Mouse (Mus musculus): ENCODE measurements around the gene Pole. TPM values are rescaled to one million over a fixed set of nuclear protein-coding genes. Genes with fewer than 3 reads are reported as not detected.

Gene Pole
- polyA plus RNA-seq, 1 experiment, result 5.7 TPM

- no peaks in the 10 kb centered on the region for H3K27me3 ChIP-seq (ENCODE audit: control insufficient read depth, insufficient read depth, low read length)
- no peaks in the 10 kb centered on the region; the same call in 1 of the 2 replicates for H3K36me3 ChIP-seq (ENCODE audit: control insufficient read depth, insufficient read depth, low read length)
- H3K4me1 ChIP-seq (ENCODE audit: control insufficient read depth, insufficient read depth, insufficient read length, low read length), result no peaks in the 10 kb centered on the region; the same call in 1 of the 2 replicates
- H3K4me3 ChIP-seq (ENCODE audit: low read depth, low read length), result no peak overlapping the region
- 32% methylated on average over 2 of the region's 2 CpGs for WGBS
- no peak for TF ChIP-seq CTCF (IDR thresholded peaks at IDR 0.05; ENCODE audit: extremely low read depth, insufficient read length, insufficient replicate concordance, low read depth, low read length)
- TF ChIP-seq POLR2A (IDR thresholded peaks at IDR 0.05; ENCODE audit: low read depth, low read length), result no peak
- H3K27ac ChIP-seq (ENCODE audit: insufficient read depth, low read depth, low read length), result no peak overlapping the region
These were observed 974 bp downstream of the Pole start for GRCm38 (mm10) chr5:110287084-110287475.

GRCm38 (mm10) chr5:110291649-110292048 lies 5.5 kb downstream of the Pole start:
- TF ChIP-seq POLR2A (IDR thresholded peaks at IDR 0.05; ENCODE audit: low read depth, low read length) (no peak), CTCF (IDR thresholded peaks at IDR 0.05; ENCODE audit: extremely low read depth, insufficient read length, insufficient replicate concordance, low read depth, low read length) (no peak)
- Histone ChIP-seq H3K4me1 (ENCODE audit: control insufficient read depth, insufficient read depth, insufficient read length, low read length) (no peaks in the 10 kb centered on the region), H3K4me3 (ENCODE audit: low read depth, low read length) (no peak overlapping the region), H3K27me3 (ENCODE audit: control insufficient read depth, insufficient read depth, low read length) (no peaks in the 10 kb centered on the region), H3K36me3 (ENCODE audit: control insufficient read depth, insufficient read depth, low read length) (peaks cover 2% of the 10 kb centered on the region; the same call in 1 of the 2 replicates), H3K27ac (ENCODE audit: insufficient read depth, low read depth, low read length) (no peak overlapping the region)
- WGBS, result 100% methylated on average over 1 of the region's 1 CpGs

GRCm38 (mm10) chr5:110296637-110297036 lies 10.5 kb downstream of the Pole start:
- peaks cover 2% of the 10 kb centered on the region; the same call in 1 of the 2 replicates for H3K36me3 ChIP-seq (ENCODE audit: control insufficient read depth, insufficient read depth, low read length)
- 91% methylated on average over 1 of the region's 1 CpGs for WGBS
- no peak overlapping the region for H3K27ac ChIP-seq (ENCODE audit: insufficient read depth, low read depth, low read length)
- TF ChIP-seq POLR2A (IDR thresholded peaks at IDR 0.05; ENCODE audit: low read depth, low read length) (no peak), CTCF (IDR thresholded peaks at IDR 0.05; ENCODE audit: extremely low read depth, insufficient read length, insufficient replicate concordance, low read depth, low read length) (no peak)
- no peaks in the 10 kb centered on the region for H3K27me3 ChIP-seq (ENCODE audit: control insufficient read depth, insufficient read depth, low read length)
- H3K4me1 ChIP-seq (ENCODE audit: control insufficient read depth, insufficient read depth, insufficient read length, low read length), result no peaks in the 10 kb centered on the region
- no peak overlapping the region for H3K4me3 ChIP-seq (ENCODE audit: low read depth, low read length)

- Histone ChIP-seq H3K36me3 (ENCODE audit: control insufficient read depth, insufficient read depth, low read length) (peaks cover 6% of the 10 kb centered on the region), H3K4me3 (ENCODE audit: low read depth, low read length) (no peak overlapping the region), H3K4me1 (ENCODE audit: control insufficient read depth, insufficient read depth, insufficient read length, low read length) (no peaks in the 10 kb centered on the region), H3K27me3 (ENCODE audit: control insufficient read depth, insufficient read depth, low read length) (no peaks in the 10 kb centered on the region), H3K27ac (ENCODE audit: insufficient read depth, low read depth, low read length) (no peak overlapping the region)
- 86% methylated on average over 2 of the region's 2 CpGs for WGBS
- TF ChIP-seq CTCF (IDR thresholded peaks at IDR 0.05; ENCODE audit: extremely low read depth, insufficient read length, insufficient replicate concordance, low read depth, low read length) (no peak), POLR2A (IDR thresholded peaks at IDR 0.05; ENCODE audit: low read depth, low read length) (no peak)
These were observed 14.5 kb downstream of the Pole start for GRCm38 (mm10) chr5:110300591-110300990.

- Histone ChIP-seq H3K36me3 (ENCODE audit: control insufficient read depth, insufficient read depth, low read length) (peaks cover 10% of the 10 kb centered on the region; the same call in 1 of the 2 replicates), H3K4me3 (ENCODE audit: low read depth, low read length) (no peak overlapping the region), H3K4me1 (ENCODE audit: control insufficient read depth, insufficient read depth, insufficient read length, low read length) (no peaks in the 10 kb centered on the region), H3K27me3 (ENCODE audit: control insufficient read depth, insufficient read depth, low read length) (no peaks in the 10 kb centered on the region), H3K27ac (ENCODE audit: insufficient read depth, low read depth, low read length) (no peak overlapping the region)
- 90% methylated on average over 7 of the region's 7 CpGs for WGBS
- TF ChIP-seq CTCF (IDR thresholded peaks at IDR 0.05; ENCODE audit: extremely low read depth, insufficient read length, insufficient replicate concordance, low read depth, low read length) (no peak), POLR2A (IDR thresholded peaks at IDR 0.05; ENCODE audit: low read depth, low read length) (no peak)
These were observed 22.8 kb downstream of the Pole start for GRCm38 (mm10) chr5:110308861-110309260.

GRCm38 (mm10) chr5:110313127-110313526 lies 27.0 kb downstream of the Pole start:
- H3K4me1 ChIP-seq (ENCODE audit: control insufficient read depth, insufficient read depth, insufficient read length, low read length), result no peaks in the 10 kb centered on the region
- no peak for TF ChIP-seq CTCF (IDR thresholded peaks at IDR 0.05; ENCODE audit: extremely low read depth, insufficient read length, insufficient replicate concordance, low read depth, low read length)
- no peak for TF ChIP-seq POLR2A (IDR thresholded peaks at IDR 0.05; ENCODE audit: low read depth, low read length)
- H3K4me3 ChIP-seq (ENCODE audit: low read depth, low read length), result no peak overlapping the region
- peaks cover 2% of the 10 kb centered on the region for H3K36me3 ChIP-seq (ENCODE audit: control insufficient read depth, insufficient read depth, low read length)
- no peak overlapping the region for H3K27ac ChIP-seq (ENCODE audit: insufficient read depth, low read depth, low read length)
- no peaks in the 10 kb centered on the region for H3K27me3 ChIP-seq (ENCODE audit: control insufficient read depth, insufficient read depth, low read length)
- 95% methylated on average over 3 of the region's 3 CpGs for WGBS

GRCm38 (mm10) chr5:110330508-110330907 lies 44.4 kb downstream of the Pole start:
- 79% methylated on average over 3 of the region's 3 CpGs for WGBS
- no peak overlapping the region for H3K4me3 ChIP-seq (ENCODE audit: low read depth, low read length)
- H3K27me3 ChIP-seq (ENCODE audit: control insufficient read depth, insufficient read depth, low read length), result no peaks in the 10 kb centered on the region
- no peak overlapping the region for H3K27ac ChIP-seq (ENCODE audit: insufficient read depth, low read depth, low read length)
- H3K36me3 ChIP-seq (ENCODE audit: control insufficient read depth, insufficient read depth, low read length), result peaks cover 13% of the 10 kb centered on the region; the same call in 1 of the 2 replicates
- TF ChIP-seq POLR2A (IDR thresholded peaks at IDR 0.05; ENCODE audit: low read depth, low read length) (no peak), CTCF (IDR thresholded peaks at IDR 0.05; ENCODE audit: extremely low read depth, insufficient read length, insufficient replicate concordance, low read depth, low read length) (no peak)
- no peaks in the 10 kb centered on the region for H3K4me1 ChIP-seq (ENCODE audit: control insufficient read depth, insufficient read depth, insufficient read length, low read length)
